Comparison of ENCODE assay signal across 9 mouse cellular contexts in genomic region chr14:38991847-38992573, GRCm38 (mm10).
DNase-seq lines count a peak whose midpoint lies in the region; ATAC-seq and TF ChIP-seq lines count a peak whose summit lies in the region.
"Had no signal": no experiment of that assay in that cellular context is flagged by ENCODE, and none has a peak within 500 bp of the region (broad histone marks: within the 10 kb centered on the region; RNA-seq: fewer than 3 reads in every experiment).

No protein-coding gene starts in this region.

- H3K4me1 ChIP-seq in kidney, postnatal 0 days (replicated peaks; ENCODE audit: insufficient read depth, low read length), result no peaks in the 10 kb centered on the region
- no peaks in the 10 kb centered on the region for H3K4me1 ChIP-seq in MEL (ENCODE audit: control insufficient read depth in 1 of 2, insufficient read depth in 2 of 2, low read length in 2 of 2)
- H3K4me1 ChIP-seq: midbrain, embryonic 12.5 days had no signal

- no peak overlapping the region for H3K4me2 ChIP-seq in kidney, postnatal 0 days (ENCODE audit: low read length)
- H3K4me2 ChIP-seq: midbrain, embryonic 12.5 days had no signal

- H3K27me3 ChIP-seq in kidney, postnatal 0 days (ENCODE audit: insufficient read depth, low read length), result no peaks in the 10 kb centered on the region
- no peaks in the 10 kb centered on the region for H3K27me3 ChIP-seq in MEL (ENCODE audit: control insufficient read depth in 1 of 2, insufficient read depth in 2 of 2, low read length in 2 of 2)
- H3K27me3 ChIP-seq: midbrain, embryonic 12.5 days had no signal

- H3K27ac ChIP-seq in kidney, postnatal 0 days, result no peak overlapping the region
- no peak overlapping the region for H3K27ac ChIP-seq in MEL (ENCODE audit: control insufficient read depth, low read depth, low read length)
- H3K27ac ChIP-seq: midbrain, embryonic 12.5 days had no signal

- TF ChIP-seq RAD21 in MEL (IDR thresholded peaks at IDR 0.05; ENCODE audit: low read depth, low read length), result peak; percentile 40

- H3K9ac ChIP-seq in kidney, postnatal 0 days (ENCODE audit: low read depth, low read length), result no peak overlapping the region
- H3K9ac ChIP-seq in MEL (ENCODE audit: control insufficient read depth, low read depth, low read length, poor library complexity, severe bottlenecking), result no peak overlapping the region
- H3K9ac ChIP-seq: midbrain, embryonic 12.5 days had no signal

- intact Hi-C loops in left cerebral cortex, postnatal 14 days (cut with DNase I), result no loop called here

- H3K79me2 ChIP-seq in MEL (ENCODE audit: control insufficient read depth, insufficient read depth, low read length, poor library complexity), result no peaks in the 10 kb centered on the region

- TF ChIP-seq EP300 in MEL (IDR thresholded peaks at IDR 0.05; ENCODE audit: low read depth in 1 of 2, low read length in 2 of 2), result no peak

- no peaks in the 10 kb centered on the region for H3K9me3 ChIP-seq in kidney, postnatal 0 days (replicated peaks; ENCODE audit: low read length)
- no peaks in the 10 kb centered on the region for H3K9me3 ChIP-seq in MEL (replicated peaks; ENCODE audit: insufficient read depth, low read length)
- H3K9me3 ChIP-seq: midbrain, embryonic 12.5 days had no signal

- TF ChIP-seq CTCF in kidney, postnatal 0 days (IDR thresholded peaks at IDR 0.05; ENCODE audit: low read depth), result peak; percentile 65
- peak in 1 of 3 experiments; percentile 40; a peak in 2 of 6 replicates for TF ChIP-seq CTCF in MEL (IDR thresholded peaks at IDR 0.05 in 2 of 3, conservative IDR thresholded peaks at IDR 0.05 in 1 of 3; ENCODE audit: control insufficient read depth in 1 of 3, insufficient read depth in 1 of 3, low read depth in 2 of 3, low read length in 3 of 3, poor library complexity in 1 of 3, severe bottlenecking in 1 of 3)

- 62% methylated on average over 7 of the region's 7 CpGs for WGBS in kidney, postnatal 0 days

- ATAC-seq in kidney, postnatal 0 days (replicated peaks; ENCODE audit: low FRiP score, low read depth), result no peak

- TF ChIP-seq POLR2A in MEL (IDR thresholded peaks at IDR 0.05; ENCODE audit: control insufficient read depth in 1 of 2, insufficient read depth in 1 of 2, low read depth in 1 of 2, low read length in 2 of 2, poor library complexity in 1 of 2), result no peak

- peak; percentile 25 for DNase-seq in kidney, postnatal 0 days (ENCODE audit: low spot score)
- no peak for DNase-seq in kidney, adult 18-20 months
- peak; percentile 5 for DNase-seq in MEL (ENCODE audit: low read depth, low spot score)
- DNase-seq in cerebellum, adult 9-11 months, result peak; percentile 24
- DNase-seq in left cerebral cortex, postnatal 14 days (ENCODE audit: low spot score in 2 of 2), result peak; percentile 38 to 58
- DNase-seq in ovary, adult 18-20 months (ENCODE audit: low spot score), result no peak
- no peak for DNase-seq in gastrocnemius, postnatal 10 days
- no peak for DNase-seq in thymus, postnatal 36 days

- H3K4me3 ChIP-seq in kidney, postnatal 0 days (replicated peaks; ENCODE audit: low read depth, low read length), result no peak overlapping the region
- H3K4me3 ChIP-seq in MEL (ENCODE audit: control insufficient read depth in 1 of 2, insufficient read depth in 1 of 2, low read depth in 2 of 2, low read length in 2 of 2), result no peak overlapping the region
- H3K4me3 ChIP-seq: midbrain, embryonic 12.5 days had no signal

- H3K36me3 ChIP-seq in kidney, postnatal 0 days (ENCODE audit: insufficient read depth, low read length), result no peaks in the 10 kb centered on the region
- no peaks in the 10 kb centered on the region for H3K36me3 ChIP-seq in MEL (ENCODE audit: control insufficient read depth in 1 of 2, insufficient read depth in 2 of 2, low read length in 2 of 2)
- H3K36me3 ChIP-seq: midbrain, embryonic 12.5 days had no signal

TF ChIP-seq in MEL, 35 proteins besides CTCF, POLR2A, EP300 and RAD21:
- peak; percentile 54 for TF ChIP-seq SMC3 (IDR thresholded peaks at IDR 0.05; ENCODE audit: low read depth, low read length)
- no peak for TF ChIP-seq USF1 (IDR thresholded peaks at IDR 0.05; ENCODE audit: low read depth, low read length)

Comparison
In these comparisons a context has a peak if more than half of its experiments do, and no peak if none do; other contexts are left out.
1. DNase-seq: peak in kidney, postnatal 0 days (single experiment), MEL (single experiment), cerebellum, adult 9-11 months (single experiment) and left cerebral cortex, postnatal 14 days (2 of 2); none in kidney, adult 18-20 months (single experiment), ovary, adult 18-20 months (single experiment), gastrocnemius, postnatal 10 days (single experiment) and thymus, postnatal 36 days (0 of 2).